Mouse (Mus musculus) ovary, adult 18-20 months (tissue): ENCODE results near the gene Poc5.

Experiments
- DNase-seq: peaks from one replicate; pipeline ENCODE4 v3.0.0; 2022; ENCODE audit warnings: low spot score, mixed read lengths

Poc5 gene

DNA sequence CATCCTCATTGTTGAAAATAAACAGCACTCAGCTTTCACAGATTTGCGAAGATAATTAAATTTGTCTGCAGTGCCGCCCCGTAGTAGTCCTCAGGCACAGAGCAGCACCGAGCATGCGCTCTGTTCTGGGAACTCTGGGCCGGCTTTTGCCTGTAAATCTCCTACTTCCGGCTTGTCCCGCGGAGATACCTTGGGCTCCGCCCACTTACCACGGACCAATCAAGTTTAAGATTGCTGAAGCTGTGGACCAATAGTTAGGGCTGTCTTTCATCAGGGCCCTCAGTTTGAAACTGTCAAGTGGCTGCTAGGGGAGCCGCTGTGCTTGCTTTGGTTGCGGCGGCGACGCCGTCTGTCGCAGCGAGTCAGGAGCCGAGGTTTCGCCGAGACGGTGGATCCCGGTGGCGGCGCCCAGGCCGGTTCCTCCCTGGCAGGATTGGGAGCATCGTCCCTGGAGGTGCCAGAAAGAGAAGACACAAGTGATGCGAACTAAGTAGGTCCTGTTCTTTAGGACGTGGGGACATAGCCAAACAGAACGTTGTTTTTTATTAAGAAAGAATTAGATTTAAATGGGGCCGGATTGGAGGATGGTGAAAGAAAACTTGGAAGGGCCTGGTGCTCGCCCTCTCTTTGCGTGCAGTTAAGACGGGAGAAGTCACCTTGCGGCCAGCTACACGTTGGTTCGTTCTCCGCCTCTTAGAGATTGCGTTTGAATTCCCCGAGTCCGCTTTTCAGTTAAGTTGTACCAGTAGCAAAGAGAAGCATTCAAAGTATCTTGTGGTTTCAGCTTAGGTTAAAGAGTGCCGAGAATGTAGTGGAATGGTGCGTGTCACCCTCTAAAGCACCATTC, at the start of gene Poc5:
Gene Poc5, plus strand, starts transcription at position 253 of the 847 bp plus-strand sequence.
- peak; percentile 97 for DNase-seq

DNA sequence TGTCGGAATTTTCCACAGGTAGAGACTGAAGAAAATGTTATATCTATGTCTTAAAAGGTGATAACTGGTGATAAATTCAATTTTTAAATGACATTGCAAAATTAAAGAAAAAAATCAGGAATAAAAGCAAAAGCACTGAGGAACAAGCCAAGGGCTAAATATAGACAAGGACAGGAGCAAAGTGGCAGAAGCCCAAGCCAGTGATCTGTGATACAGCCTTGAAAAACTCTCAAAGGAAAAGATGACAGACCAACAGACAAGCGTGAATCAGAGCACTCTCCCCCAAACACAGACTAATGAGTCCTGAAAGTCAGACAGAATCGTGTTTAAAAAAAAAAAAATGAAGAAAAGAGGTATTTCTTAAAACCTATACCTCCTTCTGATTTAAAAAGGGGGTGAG, 46.6 kb upstream of the Poc5 start:
- DNase-seq, result peak; percentile 12

DNA sequence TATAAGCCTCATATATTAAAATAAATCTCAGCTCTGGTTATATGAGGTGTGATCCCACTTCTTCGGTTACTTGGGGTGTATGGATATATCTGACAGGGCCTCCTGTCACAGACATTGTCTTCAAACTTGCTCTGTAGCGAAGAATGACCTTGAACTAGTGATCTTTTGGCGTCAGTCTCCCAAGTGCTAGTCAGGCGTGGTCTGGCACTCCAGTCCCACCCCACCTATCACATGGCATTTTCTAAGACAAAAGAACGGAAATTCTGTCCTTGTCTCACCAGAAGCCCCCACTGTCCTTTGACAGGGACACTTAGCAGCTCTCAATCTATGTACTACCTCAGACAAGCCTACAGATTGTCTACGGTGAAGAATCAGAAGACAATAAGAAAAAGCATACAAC, 43.3 kb upstream of the Poc5 start:
- no peak for DNase-seq

DNA sequence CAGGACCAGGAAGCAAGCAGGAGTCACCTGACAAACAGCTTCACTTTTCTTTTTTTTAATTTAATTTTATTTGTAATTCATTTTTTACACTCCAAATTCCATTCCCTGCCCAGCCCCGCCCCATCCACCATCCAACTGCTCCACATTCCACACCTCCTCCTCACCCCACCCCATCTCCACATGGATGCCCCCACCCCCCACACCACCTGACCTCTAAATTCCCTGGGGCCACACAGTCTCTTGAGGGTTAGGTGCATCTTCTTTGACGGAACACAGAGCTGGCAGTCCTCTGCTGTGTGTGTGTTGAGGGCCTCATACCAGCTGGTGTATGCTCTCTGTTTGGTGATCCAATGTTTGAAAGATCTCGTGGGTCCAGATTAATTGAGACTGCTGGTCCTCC, 41.5 kb upstream of the Poc5 start:
- DNase-seq, result no peak

DNA sequence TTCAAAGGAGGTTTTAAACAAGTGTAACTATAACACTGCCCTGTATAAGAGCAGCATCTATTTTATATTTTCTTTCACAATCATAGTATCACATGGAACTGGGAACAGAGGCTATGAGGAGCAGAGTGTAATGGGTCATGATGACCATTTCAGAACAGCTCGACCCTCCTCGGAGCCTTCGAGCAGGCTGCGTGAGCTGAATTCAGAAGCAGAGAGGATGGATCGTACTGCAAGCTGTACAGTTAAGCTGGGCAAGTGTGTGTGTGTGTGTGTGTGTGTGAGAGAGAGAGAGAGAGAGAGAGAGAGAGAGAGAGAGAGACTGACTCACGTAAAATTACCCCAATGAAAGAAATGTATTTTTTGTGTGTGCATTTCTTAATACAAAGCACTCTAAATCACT, 37.9 kb upstream of the Poc5 start:
- DNase-seq, result no peak

DNA sequence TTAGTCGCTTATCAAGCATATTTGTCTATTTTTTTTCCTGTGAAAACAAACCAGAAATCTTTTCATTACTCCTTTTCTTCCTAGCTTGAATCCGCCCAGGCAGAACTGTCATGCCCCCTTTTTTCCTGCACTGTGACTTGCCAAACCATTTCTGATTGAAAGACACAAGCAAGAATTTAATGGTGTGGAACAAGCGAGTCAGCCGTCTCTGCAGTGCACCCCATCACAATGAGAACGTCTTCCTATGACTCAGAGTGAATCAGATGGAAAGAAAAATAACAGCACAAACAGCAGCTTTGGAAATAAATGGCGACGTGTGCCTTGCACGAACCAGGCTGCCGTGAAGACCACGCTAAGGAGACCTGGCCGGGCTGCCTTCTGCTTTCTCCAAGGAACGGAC, 36.8 kb upstream of the Poc5 start:
- no peak for DNase-seq

DNA sequence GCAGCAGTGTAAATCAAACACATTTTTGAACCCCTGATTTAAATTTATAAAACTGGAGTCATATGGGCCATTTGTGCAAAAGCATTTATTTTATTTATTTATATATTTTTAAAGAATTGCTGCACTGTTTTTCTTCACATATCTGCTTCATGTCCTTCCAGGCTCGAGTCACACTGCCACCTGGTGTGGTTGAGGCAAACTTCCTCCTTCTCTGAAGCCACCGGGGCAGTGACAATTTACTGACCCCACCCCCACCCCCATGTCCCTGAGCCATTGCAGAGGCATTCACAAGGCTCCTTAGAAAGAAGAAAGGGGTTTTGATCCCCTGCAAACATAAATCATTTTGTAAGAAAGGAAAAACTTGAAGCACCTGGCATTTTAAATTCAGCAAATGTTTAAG, 12.6 kb upstream of the Poc5 start:
- DNase-seq, result no peak

DNA sequence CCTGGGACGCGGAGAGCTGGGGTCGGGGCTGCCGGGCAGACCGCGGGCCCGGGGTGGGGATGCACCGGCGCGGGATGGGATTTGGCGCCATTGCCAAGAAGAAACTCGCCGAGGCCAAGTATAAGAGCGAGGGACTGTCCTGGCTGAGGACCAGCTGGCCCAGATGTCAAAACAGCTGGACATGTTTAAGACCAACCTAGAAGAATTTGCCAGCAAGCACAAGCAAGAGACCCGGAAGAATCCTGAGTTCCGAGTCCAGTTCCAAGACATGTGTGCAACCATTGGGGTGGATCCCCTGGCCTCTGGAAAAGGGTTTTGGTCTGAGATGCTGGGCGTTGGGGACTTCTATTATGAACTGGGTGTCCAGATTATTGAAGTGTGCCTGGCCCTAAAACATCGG, 11.2 kb upstream of the Poc5 start:
- no peak for DNase-seq

DNA sequence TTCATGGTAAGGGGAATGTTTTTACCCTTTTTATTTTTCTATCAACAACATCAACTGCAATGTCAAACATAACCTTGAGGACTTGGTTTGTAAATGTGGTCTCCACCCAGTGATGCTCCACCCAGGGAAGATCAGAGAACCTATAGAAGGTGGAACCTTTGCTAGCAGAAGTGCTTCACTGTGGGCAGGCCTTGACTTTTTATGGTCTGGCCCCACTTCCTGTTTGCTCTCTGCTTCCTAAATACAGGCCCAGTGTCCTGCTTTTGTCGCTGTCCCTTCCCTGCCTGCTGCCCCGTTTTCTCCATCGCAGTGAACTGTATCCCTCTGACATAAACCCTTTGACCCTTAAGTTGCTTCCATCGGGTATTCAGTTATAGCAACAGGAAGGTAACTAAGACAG, 10.2 kb upstream of the Poc5 start:
- no peak for DNase-seq

DNA sequence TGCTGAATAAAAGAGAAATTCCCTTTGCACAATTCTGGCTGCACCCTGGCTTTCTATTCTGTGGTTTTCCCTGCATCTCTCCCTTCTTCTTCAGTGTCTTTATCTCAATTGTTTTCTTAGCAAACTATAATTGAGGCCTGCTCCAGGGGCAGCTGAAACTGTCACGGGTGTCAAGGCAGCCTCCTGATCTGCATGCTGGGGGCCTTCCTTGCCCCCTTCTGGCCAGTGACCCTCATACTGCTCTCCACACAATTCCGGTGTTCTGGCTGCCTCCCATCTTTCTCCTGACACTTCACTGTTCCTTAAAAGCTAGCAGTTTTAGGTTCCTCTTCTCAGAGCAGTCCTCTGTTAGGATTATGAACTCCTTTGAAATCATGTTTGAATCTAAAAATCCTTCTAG, 1.2 kb downstream of the Poc5 start:
- DNase-seq, result no peak

DNA sequence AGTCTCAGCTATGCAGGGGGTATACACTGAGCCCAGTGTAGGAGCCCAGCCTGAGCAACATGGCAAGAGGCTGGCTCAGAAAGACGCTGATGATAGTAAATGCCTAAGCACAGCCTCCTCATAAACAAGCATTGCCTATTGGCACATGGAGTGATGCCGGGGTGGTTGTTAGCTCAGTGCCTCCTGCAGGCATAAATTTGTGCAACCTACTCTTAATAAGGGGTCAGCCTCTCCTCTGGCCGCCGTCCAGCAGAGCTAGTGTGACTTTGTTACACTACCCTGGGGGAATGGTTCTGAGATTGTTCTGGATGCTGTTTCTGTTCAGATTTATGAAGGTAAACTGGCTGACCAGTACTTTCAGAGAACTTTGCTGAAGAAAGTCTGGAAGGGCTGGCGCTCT, 13.2 kb downstream of the Poc5 start:
- no peak for DNase-seq

DNA sequence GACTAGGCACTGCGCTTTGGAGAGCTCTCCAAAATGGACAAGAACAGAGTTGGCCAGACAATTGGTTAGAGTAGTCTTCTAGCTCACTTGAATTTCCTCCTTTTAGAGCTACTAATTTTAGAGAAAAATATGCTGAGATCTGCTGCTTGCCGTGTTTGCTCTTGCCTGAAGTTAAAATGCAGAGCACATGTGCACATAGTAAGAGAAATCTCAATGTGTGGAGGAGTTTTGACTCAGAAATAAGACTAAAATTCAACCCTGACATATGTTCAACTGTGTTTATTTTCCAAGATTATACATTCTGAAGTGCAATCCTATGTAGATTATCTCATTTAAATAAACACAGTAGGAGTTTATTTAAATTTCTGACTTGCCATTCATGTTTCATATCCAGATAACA, 17.4 kb downstream of the Poc5 start:
- no peak for DNase-seq

DNA sequence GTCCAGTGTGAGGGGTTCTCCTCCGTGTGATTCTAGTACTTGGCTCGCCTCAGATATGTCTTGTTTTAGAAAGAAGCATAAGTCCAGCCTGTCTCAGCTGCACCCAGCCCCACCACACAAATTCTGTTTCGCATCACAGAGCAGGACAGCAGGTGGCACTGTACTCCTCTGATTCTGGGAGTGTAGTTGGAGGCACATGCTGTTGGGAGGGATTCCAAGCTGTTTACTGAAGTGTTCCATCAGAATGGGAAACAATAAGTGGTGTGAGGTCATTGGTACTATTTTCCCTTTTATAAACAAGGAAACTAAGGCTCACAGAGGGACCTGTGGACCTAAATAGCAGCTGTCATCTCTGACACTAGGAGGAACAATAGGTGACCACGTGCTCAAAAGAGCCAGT, 18.9 kb downstream of the Poc5 start:
- no peak for DNase-seq

DNA sequence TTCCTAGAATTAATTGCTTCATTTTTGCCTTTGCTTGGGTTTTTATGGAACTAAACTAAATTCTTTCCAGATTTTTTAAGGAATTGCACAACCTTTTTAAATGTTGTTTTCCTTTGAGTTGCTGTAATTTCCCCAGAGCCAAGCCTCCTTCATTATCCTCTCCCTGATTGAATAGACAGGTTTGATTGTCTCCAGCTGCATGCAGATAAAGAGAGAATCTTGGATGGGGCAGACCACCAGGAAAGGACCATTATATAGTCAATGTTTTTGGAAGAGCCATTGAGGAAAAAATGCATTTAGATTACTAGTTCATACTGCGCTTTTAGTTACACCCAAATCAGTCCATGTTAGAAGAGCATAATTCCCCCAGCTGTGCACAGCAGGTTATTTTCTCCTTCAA, 20.7 kb downstream of the Poc5 start:
- no peak for DNase-seq

DNA sequence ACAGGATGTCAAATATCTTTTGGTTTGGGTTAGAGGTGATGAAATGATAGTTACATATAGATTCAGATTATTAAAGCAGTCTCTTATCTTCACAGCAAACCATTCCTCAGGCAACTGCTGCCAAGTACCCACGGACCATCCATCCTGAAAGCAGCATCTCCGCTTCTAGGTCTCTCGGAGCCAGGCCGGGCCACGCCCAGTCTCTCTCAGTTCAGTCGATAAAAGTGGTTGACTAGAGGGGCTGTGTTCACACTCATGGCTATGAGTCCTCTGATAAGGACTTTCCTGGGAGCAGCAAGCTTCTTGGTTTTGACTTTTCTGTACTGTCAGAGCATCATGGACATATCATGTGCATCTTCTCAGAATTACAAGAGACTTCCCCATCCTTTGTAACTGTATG, 26.3 kb downstream of the Poc5 start:
- DNase-seq, result no peak

DNA sequence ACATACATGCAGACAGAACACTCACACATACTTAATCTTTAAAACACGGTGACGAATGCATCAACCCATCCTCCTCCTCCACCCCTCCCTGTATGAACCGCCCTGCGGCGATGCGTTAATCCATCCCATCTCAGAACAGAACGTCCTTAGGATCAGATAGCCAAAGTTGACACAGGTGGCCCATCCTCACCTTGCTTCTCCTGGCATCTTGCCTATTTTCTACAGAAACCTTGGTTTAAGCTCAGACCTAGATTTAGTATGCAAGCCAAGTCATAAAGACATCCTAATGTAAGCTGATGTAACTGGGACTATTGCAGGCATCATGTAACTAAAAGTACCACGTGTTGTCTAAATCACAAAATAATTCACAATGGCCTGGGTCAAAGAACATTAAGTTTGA, 28.3 kb downstream of the Poc5 start:
- no peak for DNase-seq

DNA sequence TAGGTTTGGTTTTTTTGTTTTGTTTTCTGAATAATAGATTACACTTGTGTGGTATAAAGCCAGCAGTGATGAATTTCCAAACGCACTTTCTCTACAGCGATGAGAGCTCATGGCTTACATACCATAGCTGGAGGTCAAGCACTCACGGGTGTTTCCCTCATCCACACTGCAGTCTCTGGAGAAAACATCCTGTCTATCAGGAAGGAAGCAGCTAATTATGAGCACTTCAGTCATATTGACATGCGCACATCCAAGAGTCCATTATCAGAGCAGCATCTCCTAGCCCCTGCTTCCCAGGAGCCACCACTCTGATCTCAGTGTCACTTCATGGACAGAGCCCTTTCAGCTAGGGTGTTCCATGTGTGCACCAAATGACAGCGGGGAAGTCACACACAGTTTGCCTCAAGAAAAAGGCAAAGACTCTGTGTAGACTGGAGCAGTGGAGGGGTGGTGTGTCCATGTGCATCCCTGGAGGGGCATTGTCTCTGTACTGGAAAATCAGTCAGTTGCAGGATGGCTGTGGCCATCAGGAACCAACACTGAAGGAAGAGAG, 29.2 kb downstream of the Poc5 start:
- no peak for DNase-seq

DNA sequence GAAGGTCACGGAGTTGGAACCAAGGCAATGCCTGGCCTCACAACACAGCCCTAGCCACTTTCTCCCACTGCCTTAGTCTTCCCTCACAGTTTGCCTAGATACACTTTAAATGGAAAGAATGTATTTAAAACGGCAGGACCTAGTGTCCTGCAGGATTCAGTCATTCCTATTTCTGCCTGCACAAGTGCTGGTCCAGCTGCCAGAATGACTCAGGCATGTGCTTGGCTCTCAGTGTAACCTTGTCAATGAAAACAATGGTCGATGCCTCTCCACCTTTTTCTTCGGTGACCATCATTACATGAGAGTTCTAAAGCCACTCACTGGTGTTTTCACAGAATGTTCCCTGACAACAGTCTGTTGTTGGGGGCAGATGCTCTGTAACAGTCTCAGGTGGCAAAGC, 30.4 kb downstream of the Poc5 start:
- no peak for DNase-seq

DNA sequence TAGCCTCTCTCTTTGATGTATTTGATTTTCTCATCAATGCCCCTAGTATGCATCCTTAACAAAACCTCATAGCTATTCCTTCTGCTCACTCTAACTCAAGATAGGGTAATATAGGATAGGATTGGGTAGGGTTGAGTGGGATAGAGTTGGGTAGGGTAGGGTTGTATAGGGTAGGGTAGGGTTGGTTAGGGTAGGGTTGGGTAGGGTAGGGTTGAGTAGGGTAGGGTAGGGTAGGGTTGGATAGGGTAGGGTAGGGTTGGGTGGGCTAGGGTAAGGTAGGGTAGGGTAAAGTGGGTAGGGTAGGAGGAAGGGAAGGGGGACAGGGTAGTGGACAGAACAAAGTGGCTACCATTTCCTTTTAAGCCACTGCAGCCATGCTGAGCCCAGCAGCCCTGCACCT, 33.1 kb downstream of the Poc5 start:
- DNase-seq, result no peak

DNA sequence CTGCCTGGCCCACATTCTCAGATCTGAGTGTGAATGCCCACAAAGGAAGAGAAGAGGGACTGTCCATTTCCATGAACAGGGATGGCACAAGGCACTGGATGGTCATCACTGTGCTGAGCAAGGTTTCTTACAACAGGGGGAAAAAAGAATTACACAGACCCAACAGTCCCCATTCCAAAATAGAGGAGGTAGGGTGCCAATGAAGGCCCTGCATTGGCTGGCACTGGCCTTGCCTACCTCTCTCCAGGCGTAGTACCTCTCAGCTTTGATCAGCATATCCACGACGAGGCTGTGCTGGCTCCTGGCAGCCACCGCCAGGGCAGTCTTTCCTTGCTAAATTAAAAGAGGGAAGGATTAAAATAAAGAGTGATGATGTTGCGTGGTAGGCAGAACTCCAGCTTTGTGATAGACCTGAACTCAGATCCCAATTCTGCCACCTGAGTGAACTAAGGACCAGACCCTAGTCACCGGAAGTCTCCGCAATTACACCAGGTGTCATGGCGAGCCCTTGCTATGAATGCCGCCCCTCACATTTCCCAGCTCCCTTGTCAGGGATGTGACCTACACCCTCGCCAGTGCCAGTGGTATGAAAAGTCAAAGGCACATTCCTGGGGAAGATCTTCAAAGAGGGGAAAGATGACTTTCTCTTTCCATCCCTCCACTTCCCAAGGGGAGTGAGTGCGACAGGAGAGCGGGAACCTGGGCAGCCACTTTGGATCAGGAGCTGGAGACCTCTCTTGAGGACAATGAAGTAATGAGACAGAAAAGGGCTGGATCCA, 36.6 kb downstream of the Poc5 start:
- no peak for DNase-seq

DNA sequence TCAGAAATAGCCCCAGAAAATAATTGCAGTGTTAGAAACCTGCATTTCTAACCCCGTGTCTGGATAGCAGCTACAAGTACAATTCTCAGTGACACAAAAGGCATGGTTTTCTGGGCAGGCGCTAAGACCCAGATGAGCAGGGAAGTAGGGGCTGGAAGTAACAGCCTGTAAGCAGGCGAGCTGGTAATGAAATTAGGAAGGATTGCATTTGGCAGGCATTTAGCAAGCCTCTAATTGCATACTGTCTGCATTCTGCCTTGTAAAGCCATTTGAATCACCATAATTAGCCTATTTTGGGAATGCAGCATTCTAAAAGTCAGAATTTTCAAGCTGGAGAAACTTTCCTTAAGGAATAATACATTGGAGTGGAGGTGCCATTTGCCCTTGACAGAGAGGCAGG, 38.0 kb downstream of the Poc5 start:
- no peak for DNase-seq

DNA sequence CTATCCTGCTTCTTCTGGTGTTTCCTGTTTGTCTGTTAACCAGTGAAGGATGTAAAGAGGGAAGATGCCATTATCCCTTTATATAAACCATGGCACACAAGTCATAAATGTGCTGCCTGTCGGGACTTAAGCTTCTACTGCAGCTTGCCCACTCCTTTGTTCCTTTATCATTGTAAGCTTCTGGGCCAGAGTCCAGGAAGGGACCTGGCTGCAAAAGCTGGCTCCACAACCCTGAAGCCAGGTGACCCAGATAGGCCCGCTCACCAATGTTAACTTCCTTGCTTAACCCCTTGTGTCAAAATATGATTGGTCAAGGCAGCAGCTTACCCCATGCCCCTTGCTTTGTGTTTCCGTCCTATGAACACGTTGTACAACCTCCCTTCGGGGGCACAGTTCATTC, 40.4 kb downstream of the Poc5 start:
- no peak for DNase-seq

DNA sequence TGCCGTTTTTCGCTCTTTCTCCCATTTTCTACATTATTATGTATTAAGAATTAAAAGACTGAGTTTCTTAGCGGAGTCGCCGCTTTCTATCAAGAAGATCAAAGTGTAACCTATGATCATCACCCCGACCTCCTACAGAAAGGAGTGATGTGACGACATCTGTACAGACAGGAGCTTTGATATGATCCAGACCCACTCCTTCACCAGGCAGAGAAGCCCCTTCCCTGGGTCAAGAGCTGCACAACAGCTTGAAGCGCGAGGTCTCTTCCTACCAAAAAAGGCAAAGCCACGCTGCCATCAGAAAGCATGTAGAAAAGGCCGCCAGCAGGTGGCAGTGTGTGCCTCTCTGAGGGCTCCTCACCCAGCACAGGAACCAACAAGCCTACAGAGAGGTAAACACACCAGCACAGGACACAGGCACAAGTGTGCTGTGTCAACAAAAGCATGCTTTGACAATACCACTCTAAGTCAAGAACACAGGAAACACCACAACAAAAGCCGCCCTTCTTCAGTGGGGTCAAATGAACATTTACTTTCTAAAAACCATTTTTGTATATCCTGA, 43.6 kb downstream of the Poc5 start:
- peak; percentile 63 for DNase-seq
